Comparison of ENCODE assay signal across 9 mouse cellular contexts in genomic region chr1:181465027-181465426, GRCm38 (mm10). TPM values are rescaled to one million over a fixed set of nuclear protein-coding genes. Genes with fewer than 3 reads are reported as not detected.
DNase-seq lines count a peak whose midpoint lies in the region; ATAC-seq and TF ChIP-seq lines count a peak whose summit lies in the region.
"Had no signal": no experiment of that assay in that cellular context is flagged by ENCODE, and none has a peak within 500 bp of the region (broad histone marks: within the 10 kb centered on the region; RNA-seq: fewer than 3 reads in every experiment).

No protein-coding gene starts in this region.

- no peaks in the 10 kb centered on the region for H3K79me2 ChIP-seq in liver, adult 2 months (ENCODE audit: control insufficient read depth, insufficient read depth, low read length)

- H3K27me3 ChIP-seq in heart, postnatal 0 days (ENCODE audit: control insufficient read depth, insufficient read depth, low read length) = no peaks in the 10 kb centered on the region
- 0 out of 2 replicates have a peak, but pooled peaks cover 3% of the 10 kb centered on the region for H3K27me3 ChIP-seq in heart, embryonic 11.5 days (ENCODE audit: control insufficient read depth, insufficient read depth, low read length)
- no peaks in the 10 kb centered on the region for H3K27me3 ChIP-seq in liver, adult 2 months (ENCODE audit: control insufficient read depth, insufficient read depth, low read length)
- no peaks in the 10 kb centered on the region for H3K27me3 ChIP-seq in forebrain, embryonic 16.5 days (replicated peaks; ENCODE audit: control insufficient read depth, insufficient read depth, low read length)
- H3K27me3 ChIP-seq: limb, embryonic 12.5 days had no signal

- H3K36me3 ChIP-seq in heart, postnatal 0 days (replicated peaks; ENCODE audit: control insufficient read depth, insufficient read depth, low read length) = no peaks in the 10 kb centered on the region
- no peaks in the 10 kb centered on the region for H3K36me3 ChIP-seq in heart, embryonic 11.5 days (ENCODE audit: control insufficient read depth, insufficient read depth, low read length)
- no peaks in the 10 kb centered on the region for H3K36me3 ChIP-seq in liver, adult 2 months (ENCODE audit: control insufficient read depth, insufficient read depth, low read length)
- no peaks in the 10 kb centered on the region for H3K36me3 ChIP-seq in forebrain, embryonic 16.5 days (ENCODE audit: control insufficient read depth, insufficient read depth)
- H3K36me3 ChIP-seq: limb, embryonic 12.5 days had no signal

- no peak overlapping the region for H3K4me3 ChIP-seq in heart, postnatal 0 days (ENCODE audit: low read depth, low read length)
- H3K4me3 ChIP-seq in heart, embryonic 11.5 days (ENCODE audit: low read depth, low read length) = no peak overlapping the region
- no peak overlapping the region for H3K4me3 ChIP-seq in liver, adult 2 months (ENCODE audit: insufficient read depth, low read depth, low read length)
- no peak overlapping the region for H3K4me3 ChIP-seq in forebrain, embryonic 16.5 days (replicated peaks; ENCODE audit: low read length)
- H3K4me3 ChIP-seq: limb, embryonic 12.5 days had no signal

- peaks cover 16% of the 10 kb centered on the region for H3K4me1 ChIP-seq in heart, postnatal 0 days (ENCODE audit: control insufficient read depth, insufficient read depth)
- H3K4me1 ChIP-seq in heart, embryonic 11.5 days (ENCODE audit: control insufficient read depth, insufficient read depth, low read length) = peaks cover 12% of the 10 kb centered on the region
- H3K4me1 ChIP-seq in liver, adult 2 months (ENCODE audit: control insufficient read depth, insufficient read depth, low read length) = peaks cover 8% of the 10 kb centered on the region; the same call in 1 of the 2 replicates
- peaks cover 6% of the 10 kb centered on the region for H3K4me1 ChIP-seq in forebrain, embryonic 16.5 days (replicated peaks; ENCODE audit: control insufficient read depth, insufficient read depth, low read length)

- no peak overlapping the region for H3K27ac ChIP-seq in heart, postnatal 0 days (ENCODE audit: low read depth)
- no peak overlapping the region for H3K27ac ChIP-seq in heart, embryonic 11.5 days (ENCODE audit: low read depth, low read length)
- H3K27ac ChIP-seq in liver, adult 2 months (replicated peaks; ENCODE audit: insufficient read depth, low read depth, low read length) = no peak overlapping the region
- H3K27ac ChIP-seq in forebrain, embryonic 16.5 days (ENCODE audit: low read length) = no peak overlapping the region
- H3K27ac ChIP-seq: limb, embryonic 12.5 days had no signal

- no peak for DNase-seq in heart, postnatal 0 days (ENCODE audit: low spot score)
- DNase-seq in A20 (ENCODE audit: low read depth, low spot score) = peak; percentile 36
- DNase-seq in adrenal gland, postnatal 10 days = peak; percentile 57
- peak; percentile 38 for DNase-seq in liver, adult 2 months (ENCODE audit: extremely low read depth, low read depth, low spot score)
- DNase-seq in thymus, postnatal 0 days (ENCODE audit: low spot score) = peak; percentile 26
- DNase-seq in frontal cortex, postnatal 25 days (ENCODE audit: low spot score in 2 of 2) = no peak

- 56% methylated on average over 5 of the region's 5 CpGs for WGBS in heart, postnatal 0 days
- WGBS in heart, embryonic 11.5 days (ENCODE audit: insufficient replicate concordance) = 49% methylated on average over 5 of the region's 5 CpGs
- WGBS in liver, adult 2 months = 39% methylated on average over 5 of the region's 5 CpGs
- 44% methylated on average over 5 of the region's 5 CpGs for WGBS in forebrain, embryonic 16.5 days

- TF ChIP-seq POLR2A in liver, adult 2 months (IDR thresholded peaks at IDR 0.05; ENCODE audit: extremely low read depth, insufficient read depth, low read length) = no peak

- no peaks in the 10 kb centered on the region for H3K9me3 ChIP-seq in heart, postnatal 0 days (replicated peaks; ENCODE audit: control insufficient read depth, low read length)
- no peaks in the 10 kb centered on the region for H3K9me3 ChIP-seq in heart, embryonic 11.5 days (replicated peaks; ENCODE audit: control insufficient read depth, low read length)
- no peaks in the 10 kb centered on the region for H3K9me3 ChIP-seq in forebrain, embryonic 16.5 days (ENCODE audit: control insufficient read depth, low read length)
- H3K9me3 ChIP-seq: limb, embryonic 12.5 days had no signal

- H3K4me2 ChIP-seq in heart, postnatal 0 days (ENCODE audit: low read depth, low read length) = no peak overlapping the region
- H3K4me2 ChIP-seq in heart, embryonic 11.5 days = no peak overlapping the region
- H3K4me2 ChIP-seq in forebrain, embryonic 16.5 days (ENCODE audit: low read length) = no peak overlapping the region
- H3K4me2 ChIP-seq: limb, embryonic 12.5 days had no signal

- peak; percentile 60 for TF ChIP-seq CTCF in heart, postnatal 0 days (IDR thresholded peaks at IDR 0.05; ENCODE audit: low read depth)
- peak; percentile 89 for TF ChIP-seq CTCF in liver, adult 2 months (IDR thresholded peaks at IDR 0.05; ENCODE audit: low read depth, low read length)

- H3K9ac ChIP-seq in heart, postnatal 0 days (replicated peaks; ENCODE audit: low read depth, low read length) = no peak overlapping the region
- H3K9ac ChIP-seq in heart, embryonic 11.5 days (ENCODE audit: low read depth, low read length) = no peak overlapping the region
- H3K9ac ChIP-seq in liver, adult 2 months (ENCODE audit: low read depth, low read length) = no peak overlapping the region
- no peak overlapping the region for H3K9ac ChIP-seq in forebrain, embryonic 16.5 days (replicated peaks; ENCODE audit: low read depth, low read length)
- H3K9ac ChIP-seq: limb, embryonic 12.5 days had no signal

- ATAC-seq in heart, postnatal 0 days (ENCODE audit: insufficient read depth, low read depth) = no peak
- ATAC-seq in heart, embryonic 11.5 days (replicated peaks; ENCODE audit: insufficient number of reproducible peaks, low FRiP score, low TSS enrichment) = no peak
- ATAC-seq in forebrain, embryonic 16.5 days = no peak

- no peak for TF ChIP-seq EP300 in heart, postnatal 0 days (IDR thresholded peaks at IDR 0.05; ENCODE audit: low read depth)

RNA-seq across cellular contexts. Expression of gene Ccdc121, which starts 46.2 kb away (rescaled TPM):
- total RNA-seq in heart, postnatal 0 days (2014; rRNA removed; ENCODE audit: low replicate concordance) = not detected in 2 replicates
- 0.16 and 0.22 TPM in 2 replicates for polyA plus RNA-seq in heart, postnatal 0 days (2015; fragmentation: Nextera tagmentation; extraction: Ambion mirVana)
- polyA plus RNA-seq in heart, embryonic 11.5 days (2014; fragmentation: Nextera tagmentation; extraction: Ambion mirVana) = 0.53 TPM in 1 of 2 replicates, not detected in the other
- total RNA-seq in adrenal gland, postnatal 10 days (2021) = not detected
- total RNA-seq in liver, adult 2 months (2014; rRNA removed) = not detected in 2 replicates
- polyA plus RNA-seq in liver, adult 2 months (2012; rRNA removed) = not detected in 2 replicates
- 0.09 and 0.18 TPM in 2 replicates for polyA plus RNA-seq in thymus, postnatal 0 days (2015; fragmentation: Nextera tagmentation; extraction: Ambion mirVana)
- 0.31 TPM in 1 of 2 replicates, not detected in the other for polyA plus RNA-seq in forebrain, embryonic 16.5 days (2015; fragmentation: Nextera tagmentation; extraction: Ambion mirVana)
- polyA plus RNA-seq: limb, embryonic 12.5 days had no signal

Comparison
In these comparisons a context has a peak if more than half of its experiments do, and no peak if none do; other contexts are left out.
1. DNase-seq: peak in A20 (single experiment), adrenal gland, postnatal 10 days (single experiment), liver, adult 2 months (single experiment) and thymus, postnatal 0 days (single experiment); none in heart, postnatal 0 days (single experiment) and frontal cortex, postnatal 25 days (0 of 2).